Mouse (Mus musculus) heart, embryonic 11.5 days (tissue): ENCODE data around the gene Ttc7b. TPM values are rescaled to one million over a fixed set of nuclear protein-coding genes. Genes with fewer than 3 reads are reported as not detected.

ENCODE experiments used
- ATAC-seq: fragments of 200-750 bp; cut with Nextera tagmentation; replicated peaks from 2 replicates; pipeline ENCODE4 v1.8.0; 2017; ENCODE audit warnings: moderate library complexity; ENCODE audit not compliant: insufficient number of reproducible peaks, low FRiP score, low TSS enrichment
- H3K27ac ChIP-seq: fragments of 300-500 bp; sonication (generic); 2 replicates; pipeline ENCODE4 v1.5.1; 2014; ENCODE audit warnings: mild to moderate bottlenecking, low read depth, low read length
- H3K27me3 ChIP-seq: fragments of 300-500 bp; sonication (generic); 2 replicates; pipeline ENCODE4 v1.6.1; 2014; ENCODE audit warnings: mild to moderate bottlenecking, low read length, mixed read lengths; ENCODE audit not compliant: control insufficient read depth, insufficient read depth
- H3K36me3 ChIP-seq: fragments of 300-500 bp; sonication (generic); 2 replicates; pipeline ENCODE4 v1.6.1; 2014; ENCODE audit warnings: mild to moderate bottlenecking, low read length, moderate library complexity, mixed read lengths; ENCODE audit not compliant: control insufficient read depth, insufficient read depth
- H3K4me1 ChIP-seq: fragments of 300-500 bp; sonication (generic); 2 replicates; pipeline ENCODE4 v1.6.1; 2014; ENCODE audit warnings: low read length; ENCODE audit not compliant: control insufficient read depth, insufficient read depth
- H3K4me2 ChIP-seq: fragments of 300-500 bp; sonication (generic); 2 replicates; pipeline ENCODE4 v1.6.1; 2014; ENCODE audit warnings: mild to moderate bottlenecking, moderate library complexity
- H3K4me3 ChIP-seq: fragments of 300-500 bp; sonication (generic); 2 replicates; pipeline ENCODE4 v1.5.1; 2014; ENCODE audit warnings: low read depth, low read length
- H3K9ac ChIP-seq: fragments of 300-500 bp; sonication (generic); 2 replicates; pipeline ENCODE4 v1.6.1; 2014; ENCODE audit warnings: mild to moderate bottlenecking, low read depth, low read length, moderate library complexity
- H3K9me3 ChIP-seq: fragments of 300-500 bp; sonication (generic); replicated peaks from 2 replicates; pipeline ENCODE4 v1.6.1; 2016; ENCODE audit warnings: low read length; ENCODE audit not compliant: control insufficient read depth
- WGBS: fragments of 180-500 bp; shearing (Covaris S2); extraction: QIAGEN DNeasy Blood & Tissue Kit; methylation state at CpG from one replicate; pipeline ENCODE4 v1.1.7; 2014; ENCODE audit not compliant: insufficient replicate concordance; 5-methylcytosine and 5-hydroxymethylcytosine counted together
- polyA plus RNA-seq: library from polyadenylated mRNA; unstranded; fragments of >200 nt; fragmentation: Nextera tagmentation; extraction: Ambion mirVana; gene quantifications from 2 replicates; pipeline ENCODE4 v1.2.1, GENCODE M21; 2014

The Ttc7b gene
- polyA plus RNA-seq, 1 experiment from 2014 or later = 11.4 TPM

DNA sequence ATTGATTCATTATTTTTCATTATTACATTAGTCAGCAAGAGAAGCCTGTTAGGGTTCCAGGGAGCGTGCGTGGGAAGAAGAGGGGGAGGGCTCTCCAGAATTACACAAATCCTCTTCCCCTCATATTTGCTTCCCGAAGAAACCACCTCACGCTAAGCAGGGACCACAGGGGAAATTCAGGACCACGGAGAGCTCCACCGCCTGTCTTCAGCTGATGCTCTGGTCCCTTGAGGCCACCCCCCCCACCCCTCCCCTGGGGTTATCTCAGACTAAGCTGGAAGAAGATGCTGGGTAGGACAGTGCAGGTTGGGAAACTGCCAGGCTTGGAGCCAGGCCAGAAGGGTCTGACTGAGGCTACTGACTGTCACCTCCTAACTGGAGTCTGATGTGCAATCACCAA lies 252.6 kb downstream of the Ttc7b start:
- WGBS = 5% methylated on average over 6 of the region's 6 CpGs
- no peaks in the 10 kb centered on the region for H3K36me3 ChIP-seq
- H3K4me3 ChIP-seq = no peak overlapping the region
- no peak overlapping the region for H3K4me2 ChIP-seq
- no peak overlapping the region for H3K9ac ChIP-seq
- H3K27ac ChIP-seq = no peak overlapping the region
- ATAC-seq = no peak; the same call in 1 of the 2 replicates
- no peaks in the 10 kb centered on the region for H3K4me1 ChIP-seq
- H3K9me3 ChIP-seq = no peaks in the 10 kb centered on the region
- H3K27me3 ChIP-seq = no peaks in the 10 kb centered on the region

DNA sequence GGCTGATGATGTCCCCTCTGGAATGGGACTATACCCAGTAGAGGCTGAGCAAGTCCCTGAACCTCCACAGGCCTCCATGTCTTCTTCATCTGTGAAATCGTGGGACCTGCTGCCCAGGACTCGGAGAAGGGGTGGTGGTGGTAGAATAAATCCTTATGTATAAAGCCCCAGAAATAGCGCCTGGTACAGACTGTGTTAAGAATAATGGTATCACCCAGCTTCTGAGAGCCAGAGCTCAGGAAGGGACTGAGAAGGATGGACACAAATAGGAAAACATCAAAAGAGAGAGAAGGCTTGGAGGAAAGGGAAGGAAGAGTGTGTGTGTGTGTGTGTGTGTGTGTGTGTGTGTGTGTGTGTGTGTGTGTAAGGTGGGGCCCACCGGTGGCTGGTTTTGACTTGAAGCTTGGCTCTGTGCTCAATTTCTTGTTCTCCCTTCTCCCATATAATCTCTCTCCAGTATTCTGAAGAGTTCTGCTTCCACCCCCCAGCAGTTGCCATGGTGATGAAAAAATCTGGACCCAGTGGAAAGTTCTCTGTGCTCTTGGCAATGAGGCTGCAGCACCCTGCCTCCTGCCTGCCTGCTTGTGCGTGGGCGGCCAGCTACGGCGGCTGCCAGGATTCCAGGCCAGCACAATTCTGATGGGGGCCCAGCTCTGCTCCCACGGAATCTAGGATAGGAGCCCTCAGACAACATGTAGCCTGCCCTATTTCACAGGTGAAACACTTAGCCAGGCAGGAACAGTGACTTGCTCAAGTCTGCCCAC lies 254.9 kb downstream of the Ttc7b start:
- Histone ChIP-seq H3K4me3 (no peak overlapping the region), H3K4me2 (no peak overlapping the region), H3K9me3 (no peaks in the 10 kb centered on the region), H3K27me3 (no peaks in the 10 kb centered on the region), H3K9ac (no peak overlapping the region), H3K27ac (no peak overlapping the region), H3K4me1 (no peaks in the 10 kb centered on the region), H3K36me3 (no peaks in the 10 kb centered on the region)
- no peak for ATAC-seq
- 68% methylated on average over 8 of the region's 9 CpGs for WGBS

DNA sequence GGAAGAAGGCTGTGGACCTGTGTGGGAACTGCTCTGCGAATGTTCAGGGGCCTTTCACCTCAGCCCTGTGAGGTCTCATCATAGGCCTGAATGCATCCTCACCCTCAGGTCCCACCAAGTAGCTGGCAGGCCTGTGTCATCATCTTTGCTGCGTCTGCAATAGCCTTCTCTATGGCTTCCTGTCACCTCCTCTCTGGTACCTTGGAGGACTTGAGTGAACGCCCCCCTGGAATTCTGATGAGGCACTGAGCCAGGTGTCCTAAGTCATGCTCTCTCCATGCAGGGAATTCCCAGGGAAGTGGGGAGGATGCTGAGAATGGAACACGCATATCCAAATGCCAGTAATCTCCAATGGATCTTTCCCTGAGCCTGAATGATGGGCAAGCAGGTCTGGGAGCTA lies 255.7 kb downstream of the Ttc7b start:
- H3K9me3 ChIP-seq = no peaks in the 10 kb centered on the region
- no peaks in the 10 kb centered on the region for H3K36me3 ChIP-seq
- no peaks in the 10 kb centered on the region for H3K4me1 ChIP-seq
- no peak overlapping the region for H3K4me3 ChIP-seq
- H3K27ac ChIP-seq = no peak overlapping the region
- no peaks in the 10 kb centered on the region for H3K27me3 ChIP-seq
- no peak for ATAC-seq
- H3K4me2 ChIP-seq = no peak overlapping the region
- H3K9ac ChIP-seq = no peak overlapping the region
- WGBS = 66% methylated on average over 4 of the region's 4 CpGs

DNA sequence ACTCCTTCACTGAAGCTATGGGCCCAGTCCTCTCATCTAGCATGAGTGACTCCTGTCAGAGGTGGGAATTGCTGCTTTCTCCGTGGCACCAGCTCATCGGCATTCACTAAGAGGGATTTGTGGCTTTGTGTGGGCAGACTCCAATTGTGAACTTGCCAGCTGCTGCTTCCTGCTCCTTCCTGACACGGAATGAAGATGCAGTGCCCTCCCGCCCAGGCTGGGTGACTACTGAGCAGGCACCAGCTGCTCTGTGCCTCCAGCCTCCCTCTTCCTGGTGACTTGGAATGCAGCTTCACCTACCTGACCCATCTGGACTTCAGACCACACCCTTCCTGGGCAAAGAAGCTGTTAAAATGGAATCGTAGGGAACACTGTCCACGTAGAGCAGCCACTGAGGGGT lies 257.8 kb downstream of the Ttc7b start:
- WGBS = 80% methylated on average over 6 of the region's 6 CpGs
- ATAC-seq = no peak
- Histone ChIP-seq H3K4me2 (no peak overlapping the region), H3K36me3 (no peaks in the 10 kb centered on the region), H3K27me3 (no peaks in the 10 kb centered on the region), H3K4me3 (no peak overlapping the region), H3K4me1 (no peaks in the 10 kb centered on the region), H3K27ac (no peak overlapping the region), H3K9ac (no peak overlapping the region), H3K9me3 (no peaks in the 10 kb centered on the region)

DNA sequence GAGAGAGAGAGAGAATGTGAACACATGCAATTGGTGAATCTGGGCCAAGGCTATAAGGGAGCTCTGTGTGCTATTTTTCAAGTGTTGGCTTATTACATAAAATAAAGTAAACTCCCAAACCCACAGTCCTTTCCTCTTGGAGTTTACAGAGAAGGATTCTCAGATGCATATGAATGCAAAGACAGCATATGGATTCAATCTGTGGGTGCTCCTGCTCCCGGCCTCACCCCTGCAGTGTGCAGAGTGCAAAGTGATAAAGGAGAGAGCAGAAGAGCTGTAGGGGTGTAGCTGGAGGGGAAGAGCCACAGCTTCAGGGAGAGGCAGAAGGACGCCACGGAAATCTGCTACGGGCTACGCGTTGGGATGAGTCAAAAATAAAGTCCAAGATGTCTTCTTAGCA lies 258.9 kb downstream of the Ttc7b start:
- H3K4me3 ChIP-seq = no peak overlapping the region
- no peaks in the 10 kb centered on the region for H3K36me3 ChIP-seq
- no peak overlapping the region for H3K27ac ChIP-seq
- no peak for ATAC-seq
- H3K9me3 ChIP-seq = no peaks in the 10 kb centered on the region
- no peaks in the 10 kb centered on the region for H3K4me1 ChIP-seq
- H3K27me3 ChIP-seq = no peaks in the 10 kb centered on the region
- no peak overlapping the region for H3K4me2 ChIP-seq
- WGBS = 71% methylated on average over 6 of the region's 6 CpGs
- no peak overlapping the region for H3K9ac ChIP-seq

DNA sequence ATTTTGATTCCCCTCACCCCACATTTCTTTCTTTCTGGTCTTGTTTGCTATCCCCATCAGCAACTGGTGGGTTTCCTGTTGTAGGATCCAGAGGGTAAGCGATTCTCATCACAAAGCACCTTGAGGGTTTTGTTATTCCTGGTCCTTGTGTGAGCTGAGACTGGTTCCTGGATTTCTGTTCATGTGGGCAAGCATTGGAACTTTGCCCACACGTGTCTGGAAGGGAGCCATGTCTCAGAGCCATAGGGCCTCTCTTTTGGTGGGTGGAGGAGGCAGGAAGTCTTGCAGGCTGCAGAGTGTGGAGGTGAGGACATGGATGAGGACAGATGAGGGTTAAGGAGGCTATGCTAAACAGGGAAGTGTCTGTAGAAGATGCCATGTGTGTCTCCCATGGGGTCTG lies 260.5 kb downstream of the Ttc7b start:
- H3K36me3 ChIP-seq = no peaks in the 10 kb centered on the region
- no peaks in the 10 kb centered on the region for H3K4me1 ChIP-seq
- H3K27me3 ChIP-seq = no peaks in the 10 kb centered on the region
- no peak overlapping the region for H3K9ac ChIP-seq
- H3K4me2 ChIP-seq = no peak overlapping the region
- H3K4me3 ChIP-seq = no peak overlapping the region
- no peak overlapping the region for H3K27ac ChIP-seq
- no peak for ATAC-seq
- no peaks in the 10 kb centered on the region for H3K9me3 ChIP-seq
- WGBS = 68% methylated on average over 2 of the region's 2 CpGs

DNA sequence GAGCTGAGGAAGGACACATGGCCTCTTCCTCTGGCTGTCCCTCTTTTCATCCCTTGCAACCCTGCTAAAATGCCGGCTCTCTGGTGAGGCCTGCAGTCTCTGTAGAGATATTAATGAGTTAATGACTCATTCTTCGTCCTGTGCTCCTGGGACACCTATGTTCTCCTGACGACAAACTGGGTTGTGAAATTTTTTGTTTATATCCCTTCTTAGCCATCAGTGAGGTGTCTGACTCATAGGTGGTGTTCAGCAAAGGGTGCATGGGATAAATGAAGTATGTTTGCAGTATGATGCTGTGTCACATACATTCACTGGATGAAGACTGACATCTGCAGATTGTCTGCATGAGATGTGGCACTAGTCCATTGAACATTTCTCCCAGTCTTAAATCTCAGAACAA lies 262.8 kb downstream of the Ttc7b start:
- no peak for ATAC-seq
- WGBS = 64% methylated on average over 3 of the region's 3 CpGs
- Histone ChIP-seq H3K4me1 (no peaks in the 10 kb centered on the region), H3K27me3 (no peaks in the 10 kb centered on the region), H3K9me3 (no peaks in the 10 kb centered on the region), H3K4me2 (no peak overlapping the region), H3K4me3 (no peak overlapping the region), H3K9ac (no peak overlapping the region), H3K36me3 (no peaks in the 10 kb centered on the region), H3K27ac (no peak overlapping the region)

DNA sequence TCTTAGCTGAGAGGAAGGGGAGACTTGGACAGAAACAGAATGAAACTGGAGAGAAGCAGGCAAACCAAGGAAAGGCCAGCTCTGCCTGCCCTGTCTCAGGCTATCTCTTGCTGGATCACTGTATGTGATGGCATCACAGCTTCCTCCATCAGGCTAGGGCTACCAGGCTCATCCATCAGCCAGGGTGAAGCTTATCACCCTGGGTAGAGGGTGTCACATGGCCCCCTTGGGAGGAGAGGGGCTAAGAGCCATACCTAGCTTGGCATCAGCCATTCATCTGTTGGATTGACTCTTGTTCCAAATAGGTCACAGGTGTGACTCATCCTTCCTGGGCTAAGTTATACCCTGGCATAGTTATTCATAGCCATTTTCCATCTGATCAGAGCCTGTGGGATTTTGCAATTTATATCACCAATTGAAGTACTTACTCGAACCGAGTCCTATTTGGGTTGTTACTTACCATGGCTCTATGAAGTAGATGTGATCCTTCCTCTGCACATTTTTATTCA lies 265.1 kb downstream of the Ttc7b start:
- no peaks in the 10 kb centered on the region for H3K27me3 ChIP-seq
- H3K9me3 ChIP-seq = no peaks in the 10 kb centered on the region
- no peaks in the 10 kb centered on the region for H3K4me1 ChIP-seq
- ATAC-seq = no peak
- no peak overlapping the region for H3K9ac ChIP-seq
- H3K27ac ChIP-seq = no peak overlapping the region
- H3K4me3 ChIP-seq = no peak overlapping the region
- H3K4me2 ChIP-seq = no peak overlapping the region
- H3K36me3 ChIP-seq = no peaks in the 10 kb centered on the region
- 90% methylated on average over 2 of the region's 2 CpGs for WGBS

DNA sequence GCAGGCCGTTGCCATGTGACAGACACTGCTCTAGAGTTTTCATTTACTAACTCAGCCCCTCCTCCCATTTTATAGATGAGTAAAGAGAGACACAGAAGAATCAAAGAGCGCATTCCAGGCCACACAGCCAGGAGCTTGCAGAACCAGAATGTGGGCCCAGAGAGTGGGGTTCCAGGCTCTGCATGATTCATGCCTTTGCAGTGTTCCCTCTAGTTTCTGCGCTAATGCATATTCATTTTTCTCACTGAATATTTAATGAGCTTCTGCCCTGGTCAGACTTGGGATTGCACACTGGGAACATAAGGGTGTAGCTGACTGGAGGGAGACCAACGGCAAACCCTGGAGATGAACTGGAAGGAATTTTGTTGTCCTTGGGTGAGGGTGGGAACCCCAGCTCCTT lies 266.2 kb downstream of the Ttc7b start:
- Histone ChIP-seq H3K4me2 (no peak overlapping the region), H3K4me1 (no peaks in the 10 kb centered on the region), H3K9ac (no peak overlapping the region), H3K4me3 (no peak overlapping the region), H3K36me3 (no peaks in the 10 kb centered on the region), H3K27ac (no peak overlapping the region), H3K27me3 (no peaks in the 10 kb centered on the region), H3K9me3 (no peaks in the 10 kb centered on the region)
- ATAC-seq = no peak
- whole genome bisulfite sequencing = 79% methylated on average over 4 of the region's 4 CpGs
